Mouse (Mus musculus) testis, adult 2 months (tissue): ENCODE results near the gene Pdha2.

ENCODE experiments used
- CTCF ChIP-seq: fragments of 200-500 bp; IDR thresholded peaks from 2 replicates; pipeline ENCODE4 v1.5.1; 2012; ENCODE audit warnings: low read depth, mild to moderate bottlenecking, inconsistent platforms, low read length, moderate library complexity; ENCODE audit not compliant: control insufficient read depth, insufficient read depth, insufficient replicate concordance
- POLR2A ChIP-seq: fragments of 200-500 bp; IDR thresholded peaks from 2 replicates; pipeline ENCODE4 v1.6.1; 2012; ENCODE audit warnings: low read depth, mild to moderate bottlenecking, inconsistent platforms, low read length, moderate library complexity; ENCODE audit not compliant: control insufficient read depth

GRCm38 (mm10) chr3:141201766-141202165 is 10.4 kb downstream of the Pdha2 start:
- no peak for TF ChIP-seq POLR2A
- no peak for TF ChIP-seq CTCF
